Mouse (Mus musculus): Measurements from ENCODE around the gene Gapdhs. TPM values are rescaled to one million over a fixed set of nuclear protein-coding genes. Genes with fewer than 3 reads are reported as not detected.

Gene Gapdhs
- polyA plus RNA-seq, 1 experiment from 2014 or later, result 1.5 TPM

GRCm38 (mm10) chr7:30711942-30712341 lies 31.5 kb downstream of the Gapdhs start, which contains the start of gene Atp4a:
Gene Atp4a, plus strand, starts transcription at chr7:30712209.
- H3K9me3 ChIP-seq (ENCODE audit: control insufficient read depth, low read length), result no peaks in the 10 kb centered on the region
- no peak for ATAC-seq (replicated peaks; ENCODE audit: low FRiP score)
- 82% methylated on average over 3 of the region's 3 CpGs for WGBS

GRCm38 (mm10) chr7:30707441-30707840 lies 36.0 kb downstream of the Gapdhs start:
- DNase-seq (ENCODE audit: low spot score), result no peak
- H3K4me3 ChIP-seq (ENCODE audit: low read depth, low read length), result no peak overlapping the region
- H3K36me3 ChIP-seq (ENCODE audit: control insufficient read depth, insufficient read depth, low read length), result no peaks in the 10 kb centered on the region
- ATAC-seq (replicated peaks; ENCODE audit: low FRiP score), result no peak
- H3K4me2 ChIP-seq (ENCODE audit: low read depth, low read length, severe bottlenecking), result no peak overlapping the region
- H3K9ac ChIP-seq (ENCODE audit: low read length), result no peak overlapping the region
- H3K27ac ChIP-seq (ENCODE audit: low read depth, low read length), result no peak overlapping the region
- no peaks in the 10 kb centered on the region for H3K27me3 ChIP-seq (ENCODE audit: control insufficient read depth, insufficient read depth, low read length)
- H3K9me3 ChIP-seq (ENCODE audit: control insufficient read depth, low read length), result no peaks in the 10 kb centered on the region
- 100% methylated on average over 1 of the region's 1 CpGs for WGBS
- no peaks in the 10 kb centered on the region for H3K4me1 ChIP-seq (replicated peaks; ENCODE audit: control insufficient read depth, insufficient read depth, low read length)

More at GRCm38 (mm10) chr7:30711942-30712341, 31.5 kb downstream of the Gapdhs start, which contains the start of gene Atp4a:
- Histone ChIP-seq H3K9ac (ENCODE audit: low read length) (no peak within 1 kb of the TSS), H3K36me3 (ENCODE audit: control insufficient read depth, insufficient read depth, low read length) (no peaks in the 10 kb centered on the region), H3K4me2 (ENCODE audit: low read depth, low read length, severe bottlenecking) (no peak within 1 kb of the TSS), H3K4me1 (replicated peaks; ENCODE audit: control insufficient read depth, insufficient read depth, low read length) (peaks cover 2% of the 10 kb centered on the region; the same call in 1 of the 2 replicates), H3K27me3 (ENCODE audit: control insufficient read depth, insufficient read depth, low read length) (peaks cover 2% of the 10 kb centered on the region), H3K27ac (ENCODE audit: low read depth, low read length) (no peak within 1 kb of the TSS), H3K4me3 (ENCODE audit: low read depth, low read length) (no peak within 1 kb of the TSS)
- no peak for DNase-seq (ENCODE audit: low spot score)

GRCm38 (mm10) chr7:30706214-30706882 lies 37.1 kb downstream of the Gapdhs start:
- Histone ChIP-seq H3K4me3 (ENCODE audit: low read depth, low read length) (no peak overlapping the region), H3K9me3 (ENCODE audit: control insufficient read depth, low read length) (no peaks in the 10 kb centered on the region), H3K9ac (ENCODE audit: low read length) (no peak overlapping the region), H3K4me2 (ENCODE audit: low read depth, low read length, severe bottlenecking) (no peak overlapping the region), H3K4me1 (replicated peaks; ENCODE audit: control insufficient read depth, insufficient read depth, low read length) (no peaks in the 10 kb centered on the region), H3K27me3 (ENCODE audit: control insufficient read depth, insufficient read depth, low read length) (no peaks in the 10 kb centered on the region), H3K27ac (ENCODE audit: low read depth, low read length) (no peak overlapping the region), H3K36me3 (ENCODE audit: control insufficient read depth, insufficient read depth, low read length) (no peaks in the 10 kb centered on the region)
- WGBS, result 80% methylated on average over 8 of the region's 8 CpGs
- DNase-seq (ENCODE audit: low spot score), result no peak
- ATAC-seq (replicated peaks; ENCODE audit: low FRiP score), result no peak

- WGBS, result 37% methylated on average over 9 of the region's 9 CpGs
- ATAC-seq (replicated peaks; ENCODE audit: low FRiP score), result no peak
- H3K27ac ChIP-seq (ENCODE audit: low read depth, low read length), result no peak within 1 kb of the TSS
- no peaks in the 10 kb centered on the region for H3K27me3 ChIP-seq (ENCODE audit: control insufficient read depth, insufficient read depth, low read length)
- H3K9ac ChIP-seq (ENCODE audit: low read length), result no peak within 1 kb of the TSS
- H3K4me2 ChIP-seq (ENCODE audit: low read depth, low read length, severe bottlenecking), result no peak within 1 kb of the TSS
- no peak within 1 kb of the TSS for H3K4me3 ChIP-seq (ENCODE audit: low read depth, low read length)
- DNase-seq (ENCODE audit: low spot score), result no peak
- no peaks in the 10 kb centered on the region for H3K9me3 ChIP-seq (ENCODE audit: control insufficient read depth, low read length)
- no peaks in the 10 kb centered on the region for H3K4me1 ChIP-seq (replicated peaks; ENCODE audit: control insufficient read depth, insufficient read depth, low read length)
- H3K36me3 ChIP-seq (ENCODE audit: control insufficient read depth, insufficient read depth, low read length), result no peaks in the 10 kb centered on the region
Measured at GRCm38 (mm10) chr7:30698589-30698988, 44.9 kb downstream of the Gapdhs start, which contains the start of gene 2200002J24Rik. Gene 2200002J24Rik, plus strand, starts transcription at chr7:30698926.

- no peaks in the 10 kb centered on the region for H3K4me1 ChIP-seq (replicated peaks; ENCODE audit: control insufficient read depth, insufficient read depth, low read length)
- ATAC-seq (replicated peaks; ENCODE audit: low FRiP score) (no peak), DNase-seq (ENCODE audit: low spot score) (no peak)
Measured at GRCm38 (mm10) chr7:30698101-30698500, 45.4 kb downstream of the Gapdhs start.

GRCm38 (mm10) chr7:30688325-30688724 lies 55.2 kb downstream of the Gapdhs start:
- Histone ChIP-seq H3K4me2 (ENCODE audit: low read depth, low read length, severe bottlenecking) (no peak overlapping the region), H3K27me3 (ENCODE audit: control insufficient read depth, insufficient read depth, low read length) (peaks cover 3% of the 10 kb centered on the region; the same call in 1 of the 2 replicates), H3K4me1 (replicated peaks; ENCODE audit: control insufficient read depth, insufficient read depth, low read length) (no peaks in the 10 kb centered on the region), H3K4me3 (ENCODE audit: low read depth, low read length) (no peak overlapping the region), H3K36me3 (ENCODE audit: control insufficient read depth, insufficient read depth, low read length) (no peaks in the 10 kb centered on the region), H3K9ac (ENCODE audit: low read length) (no peak overlapping the region), H3K27ac (ENCODE audit: low read depth, low read length) (no peak overlapping the region), H3K9me3 (ENCODE audit: control insufficient read depth, low read length) (no peaks in the 10 kb centered on the region)
- ATAC-seq (replicated peaks; ENCODE audit: low FRiP score) (no peak), DNase-seq (ENCODE audit: low spot score) (peak; percentile 37)
- 70% methylated on average over 6 of the region's 6 CpGs for WGBS

More at GRCm38 (mm10) chr7:30698101-30698500, 45.4 kb downstream of the Gapdhs start:
- H3K9me3 ChIP-seq (ENCODE audit: control insufficient read depth, low read length), result no peaks in the 10 kb centered on the region
- no peak overlapping the region for H3K4me2 ChIP-seq (ENCODE audit: low read depth, low read length, severe bottlenecking)
- 69% methylated on average over 5 of the region's 5 CpGs for WGBS
- H3K27me3 ChIP-seq (ENCODE audit: control insufficient read depth, insufficient read depth, low read length), result no peaks in the 10 kb centered on the region
- H3K27ac ChIP-seq (ENCODE audit: low read depth, low read length), result no peak overlapping the region
- H3K4me3 ChIP-seq (ENCODE audit: low read depth, low read length), result no peak overlapping the region
- no peak overlapping the region for H3K9ac ChIP-seq (ENCODE audit: low read length)
- H3K36me3 ChIP-seq (ENCODE audit: control insufficient read depth, insufficient read depth, low read length), result no peaks in the 10 kb centered on the region

GRCm38 (mm10) chr7:30683425-30683824 lies 60.1 kb downstream of the Gapdhs start:
- Histone ChIP-seq H3K9me3 (ENCODE audit: control insufficient read depth, low read length) (no peaks in the 10 kb centered on the region; the same call in 1 of the 2 replicates), H3K4me2 (ENCODE audit: low read depth, low read length, severe bottlenecking) (no peak overlapping the region), H3K9ac (ENCODE audit: low read length) (no peak overlapping the region), H3K27me3 (ENCODE audit: control insufficient read depth, insufficient read depth, low read length) (peaks cover 3% of the 10 kb centered on the region; the same call in 1 of the 2 replicates), H3K4me1 (replicated peaks; ENCODE audit: control insufficient read depth, insufficient read depth, low read length) (no peaks in the 10 kb centered on the region), H3K4me3 (ENCODE audit: low read depth, low read length) (no peak overlapping the region), H3K27ac (ENCODE audit: low read depth, low read length) (no peak overlapping the region), H3K36me3 (ENCODE audit: control insufficient read depth, insufficient read depth, low read length) (no peaks in the 10 kb centered on the region)
- 78% methylated on average over 2 of the region's 2 CpGs for WGBS
- ATAC-seq (replicated peaks; ENCODE audit: low FRiP score) (no peak), DNase-seq (ENCODE audit: low spot score) (no peak)

- Histone ChIP-seq H3K36me3 (ENCODE audit: control insufficient read depth, insufficient read depth, low read length) (no peaks in the 10 kb centered on the region), H3K9ac (ENCODE audit: low read length) (no peak overlapping the region), H3K4me2 (ENCODE audit: low read depth, low read length, severe bottlenecking) (no peak overlapping the region), H3K4me3 (ENCODE audit: low read depth, low read length) (no peak overlapping the region), H3K4me1 (replicated peaks; ENCODE audit: control insufficient read depth, insufficient read depth, low read length) (no peaks in the 10 kb centered on the region), H3K9me3 (ENCODE audit: control insufficient read depth, low read length) (no peaks in the 10 kb centered on the region; the same call in 1 of the 2 replicates), H3K27ac (ENCODE audit: low read depth, low read length) (no peak overlapping the region), H3K27me3 (ENCODE audit: control insufficient read depth, insufficient read depth, low read length) (no peaks in the 10 kb centered on the region)
- DNase-seq (ENCODE audit: low spot score) (no peak), ATAC-seq (replicated peaks; ENCODE audit: low FRiP score) (no peak)
- 78% methylated on average over 5 of the region's 5 CpGs for WGBS
Measured at GRCm38 (mm10) chr7:30681897-30682296, 61.6 kb downstream of the Gapdhs start.
